Mouse (Mus musculus) lung, embryonic 14.5 days (tissue): ENCODE results near the gene Odr4. TPM values are rescaled to one million over a fixed set of nuclear protein-coding genes. Genes with fewer than 3 reads are reported as not detected.
A peak's percentile ranks its signal among the peaks of the same experiment; 100 is the strongest.

Experiments used
- ATAC-seq: fragments of 200-750 bp; cut with Nextera tagmentation; 2 replicates; pipeline ENCODE4 v1.8.0; 2017; ENCODE audit warnings: mild to moderate bottlenecking, moderate TSS enrichment, moderate library complexity; ENCODE audit not compliant: insufficient read depth
- DNase-seq: peaks from one replicate; pipeline ENCODE4 v3.0.0-alpha.2; 2015
- H3K27ac ChIP-seq: fragments of 300-500 bp; sonication (generic); 2 replicates; pipeline ENCODE4 v1.5.1; 2014; ENCODE audit warnings: low read depth, mild to moderate bottlenecking, moderate library complexity
- H3K27me3 ChIP-seq: fragments of 300-500 bp; sonication (generic); 2 replicates; pipeline ENCODE4 v1.6.1; 2014; ENCODE audit warnings: low read length, control low read depth; ENCODE audit not compliant: insufficient read depth
- H3K36me3 ChIP-seq: fragments of 300-500 bp; sonication (generic); 2 replicates; pipeline ENCODE4 v1.6.1; 2014; ENCODE audit warnings: control low read depth; ENCODE audit not compliant: insufficient read depth
- H3K4me1 ChIP-seq: fragments of 300-500 bp; sonication (generic); 2 replicates; pipeline ENCODE4 v1.6.1; 2014; ENCODE audit warnings: antibody characterized with exemption, control low read depth; ENCODE audit not compliant: insufficient read depth
- H3K4me2 ChIP-seq: fragments of 300-500 bp; sonication (generic); 2 replicates; pipeline ENCODE4 v1.6.1; 2014; ENCODE audit warnings: mild to moderate bottlenecking
- H3K4me3 ChIP-seq: fragments of 300-500 bp; sonication (generic); 2 replicates; pipeline ENCODE4 v1.5.1; 2014; ENCODE audit warnings: low read depth, low read length
- H3K9ac ChIP-seq: fragments of 300-500 bp; sonication (generic); 2 replicates; pipeline ENCODE4 v1.6.1; 2014
- H3K9me3 ChIP-seq: fragments of 300-500 bp; sonication (generic); 2 replicates; pipeline ENCODE4 v1.6.1; 2016; ENCODE audit warnings: low read depth, low read length, control low read depth
- CTCF ChIP-seq: IDR thresholded peaks from 2 replicates; pipeline ENCODE4 v1.5.1; 2016; ENCODE audit warnings: antibody characterized with exemption, low read depth
- WGBS: fragments of 180-500 bp; shearing (Covaris S2); extraction: QIAGEN DNeasy Blood & Tissue Kit; methylation state at CpG from one replicate; pipeline ENCODE4 v1.1.7; 2014; 5-methylcytosine and 5-hydroxymethylcytosine counted together
- polyA plus RNA-seq: library from polyadenylated mRNA; unstranded; fragments of >200 nt; fragmentation: Nextera tagmentation; extraction: Ambion mirVana; gene quantifications from 2 replicates; pipeline ENCODE4 v1.2.1, GENCODE M21; 2014

Odr4 gene
- polyA plus RNA-seq, 1 experiment from 2014 or later = 36.2 TPM

DNA sequence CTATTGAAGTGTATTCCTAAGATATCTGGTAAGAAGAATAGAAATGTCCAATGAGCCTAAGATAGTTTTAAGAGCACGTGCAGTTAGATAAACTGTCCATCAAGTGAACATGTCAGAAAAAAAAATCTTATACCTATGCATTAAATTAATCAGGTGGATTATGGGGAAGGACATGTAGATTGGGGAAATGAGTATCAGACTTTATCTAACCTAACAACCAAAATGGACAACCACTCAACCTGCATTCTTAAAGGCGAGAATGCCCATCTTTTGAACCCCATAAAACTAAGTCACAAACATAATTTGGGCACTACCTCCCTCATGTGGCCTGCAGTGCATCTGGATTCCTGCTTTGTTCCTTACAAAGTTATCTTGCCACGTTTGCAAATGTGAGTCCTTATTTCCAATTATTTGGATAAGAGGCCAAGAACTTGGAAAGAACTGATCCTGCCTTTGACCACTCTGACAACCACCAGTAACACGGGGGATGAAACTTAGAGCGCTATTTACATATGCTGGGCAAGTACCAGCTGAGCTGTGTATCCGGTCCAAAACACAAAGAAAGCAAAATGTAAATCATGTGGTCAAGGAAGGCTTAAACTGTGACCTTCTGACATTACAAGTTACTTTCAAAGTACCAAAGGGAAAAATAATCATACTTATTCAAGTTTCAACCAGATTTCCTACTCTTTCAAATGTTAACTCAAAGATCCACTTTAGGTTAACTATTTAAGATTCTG is 3.3 kb downstream of the Odr4 start:
- Histone ChIP-seq H3K9me3 (no peaks in the 10 kb centered on the region), H3K4me3 (no peak overlapping the region), H3K27me3 (no peaks in the 10 kb centered on the region), H3K36me3 (peaks cover 30% of the 10 kb centered on the region), H3K27ac (no peak overlapping the region), H3K4me1 (no peaks in the 10 kb centered on the region), H3K9ac (no peak overlapping the region), H3K4me2 (no peak overlapping the region)
- no peak for TF ChIP-seq CTCF
- ATAC-seq = no peak
- no peak for DNase-seq
- WGBS = 85% methylated on average over 6 of the region's 6 CpGs

DNA sequence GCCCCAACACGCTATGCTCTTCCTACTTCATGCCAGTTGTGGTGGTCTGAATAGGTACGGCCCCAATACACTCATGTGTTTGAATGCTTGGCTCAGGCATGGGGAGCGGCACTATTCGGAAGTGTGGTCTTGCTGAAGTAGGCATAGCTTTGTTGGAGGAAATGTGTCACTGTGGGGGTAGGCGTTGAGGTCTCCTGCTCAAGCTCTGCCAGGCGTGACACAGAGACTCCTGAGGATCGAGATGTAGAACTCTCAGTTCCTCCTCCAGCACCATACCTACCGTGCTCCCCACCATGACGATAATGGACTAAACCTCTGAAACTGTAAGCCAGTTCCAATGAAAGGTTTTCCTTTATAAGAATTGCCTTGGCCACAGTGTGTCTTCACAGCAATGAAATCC is 5.3 kb downstream of the Odr4 start:
- Histone ChIP-seq H3K27ac (no peak overlapping the region), H3K36me3 (peaks cover 42% of the 10 kb centered on the region), H3K4me1 (no peaks in the 10 kb centered on the region), H3K9me3 (no peaks in the 10 kb centered on the region), H3K9ac (no peak overlapping the region), H3K27me3 (no peaks in the 10 kb centered on the region), H3K4me3 (no peak overlapping the region), H3K4me2 (no peak overlapping the region)
- no peak for TF ChIP-seq CTCF
- 89% methylated on average over 9 of the region's 9 CpGs for WGBS
- no peak for DNase-seq
- no peak for ATAC-seq

DNA sequence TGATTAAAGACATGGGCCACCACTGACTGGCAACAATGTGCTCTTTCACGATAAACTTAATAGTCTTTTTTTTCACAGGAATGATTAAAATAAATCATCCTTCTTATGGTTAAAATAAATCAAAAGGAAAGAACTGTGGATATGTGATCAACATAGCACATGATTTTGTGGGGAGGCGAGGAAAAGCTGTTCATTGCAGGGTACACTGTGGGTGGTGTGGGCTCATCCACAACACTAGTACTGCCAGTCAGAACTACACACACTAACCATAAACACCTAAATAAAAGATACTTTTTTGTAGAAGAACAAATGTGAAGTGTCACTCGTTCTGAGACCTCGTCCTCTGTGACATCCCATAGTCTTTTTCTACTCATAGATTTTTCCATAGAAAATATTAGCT is 8.7 kb downstream of the Odr4 start:
- ATAC-seq (no peak), DNase-seq (no peak)
- Histone ChIP-seq H3K27ac (no peak overlapping the region), H3K27me3 (no peaks in the 10 kb centered on the region), H3K4me2 (no peak overlapping the region), H3K9ac (no peak overlapping the region), H3K4me3 (no peak overlapping the region), H3K9me3 (no peaks in the 10 kb centered on the region), H3K36me3 (peaks cover 50% of the 10 kb centered on the region), H3K4me1 (no peaks in the 10 kb centered on the region)
- WGBS = 93% methylated on average over 4 of the region's 4 CpGs
- no peak for TF ChIP-seq CTCF

DNA sequence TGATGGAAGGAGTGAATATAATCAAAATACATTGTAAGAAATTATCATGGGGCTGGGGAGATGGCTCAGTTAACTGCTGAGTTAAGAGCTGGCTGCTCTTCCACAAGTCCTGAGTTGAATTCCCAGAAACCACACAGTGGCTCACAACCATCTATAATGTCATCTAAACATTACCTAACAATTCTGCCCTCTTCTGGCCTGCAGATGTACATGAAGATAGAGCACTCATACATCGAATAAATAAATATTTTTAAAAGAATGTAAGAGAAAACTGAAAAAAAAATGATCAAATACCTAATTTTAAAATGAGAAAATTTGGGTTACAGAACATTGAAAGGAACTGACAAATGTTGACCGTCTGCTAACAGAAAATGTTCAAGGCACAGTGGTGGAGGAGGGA is 18.6 kb downstream of the Odr4 start:
- no peak for ATAC-seq
- Histone ChIP-seq H3K4me2 (no peak overlapping the region), H3K27me3 (no peaks in the 10 kb centered on the region), H3K36me3 (peaks cover 22% of the 10 kb centered on the region), H3K9me3 (no peaks in the 10 kb centered on the region), H3K27ac (no peak overlapping the region), H3K4me3 (no peak overlapping the region), H3K4me1 (no peaks in the 10 kb centered on the region), H3K9ac (no peak overlapping the region)
- 83% methylated on average over 2 of the region's 2 CpGs for WGBS
- DNase-seq = no peak
- TF ChIP-seq CTCF = no peak

DNA sequence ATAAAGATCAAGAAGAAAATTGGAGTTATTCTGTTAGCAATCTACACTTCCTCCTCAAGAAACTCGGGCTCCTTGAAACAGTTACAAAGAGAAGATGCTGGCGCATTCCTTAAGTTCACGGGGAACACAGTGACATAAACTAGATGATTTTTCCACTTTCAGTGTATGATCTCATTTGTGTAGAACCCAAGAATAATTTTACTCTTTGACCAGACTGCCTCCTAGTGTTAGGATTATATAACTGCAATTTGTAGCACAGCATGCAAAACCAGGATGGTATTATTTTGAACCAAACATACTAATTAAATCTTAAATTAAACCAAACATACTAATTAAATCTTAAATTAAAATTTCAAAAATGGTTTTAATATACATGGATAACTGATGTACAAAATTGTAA is 20.0 kb downstream of the Odr4 start:
- 77% methylated on average over 3 of the region's 3 CpGs for WGBS

DNA sequence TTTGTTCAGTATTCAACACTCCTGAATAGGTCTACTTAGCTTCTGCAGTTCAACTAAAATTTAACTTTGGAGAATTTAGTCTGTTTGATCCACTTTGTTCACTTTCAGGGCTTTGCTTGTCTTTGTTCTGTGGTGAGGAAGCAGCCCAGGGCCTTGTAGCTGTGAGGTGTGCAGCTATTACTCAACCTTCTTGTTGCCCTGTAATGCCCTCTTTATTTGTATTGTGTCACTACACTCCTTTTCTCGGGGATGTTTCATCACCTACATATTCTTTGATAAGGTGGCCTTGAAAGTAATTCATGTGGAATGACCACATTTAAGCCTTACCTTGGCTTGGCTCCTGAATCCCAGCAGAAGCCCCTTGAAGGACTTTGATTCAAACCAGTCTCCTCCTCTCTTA is 32.0 kb downstream of the Odr4 start:
- 77% methylated on average over 1 of the region's 1 CpGs for WGBS
- Histone ChIP-seq H3K27ac (no peak overlapping the region), H3K36me3 (peaks cover 25% of the 10 kb centered on the region; the same call in 1 of the 2 replicates), H3K4me1 (no peaks in the 10 kb centered on the region), H3K9ac (no peak overlapping the region), H3K9me3 (no peaks in the 10 kb centered on the region), H3K4me3 (no peak overlapping the region), H3K27me3 (no peaks in the 10 kb centered on the region), H3K4me2 (no peak overlapping the region)
- ATAC-seq (no peak), DNase-seq (no peak)
- no peak for TF ChIP-seq CTCF

More for the DNA sequence above, 20.0 kb downstream of the Odr4 start:
- no peak overlapping the region for H3K9ac ChIP-seq
- TF ChIP-seq CTCF = peak; percentile 51
- no peaks in the 10 kb centered on the region for H3K9me3 ChIP-seq
- H3K27me3 ChIP-seq = no peaks in the 10 kb centered on the region
- no peaks in the 10 kb centered on the region for H3K4me1 ChIP-seq
- H3K4me3 ChIP-seq = no peak overlapping the region
- ATAC-seq (no peak), DNase-seq (peak; percentile 47)
- no peak overlapping the region for H3K27ac ChIP-seq
- H3K36me3 ChIP-seq = peaks cover 22% of the 10 kb centered on the region
- H3K4me2 ChIP-seq = no peak overlapping the region

DNA sequence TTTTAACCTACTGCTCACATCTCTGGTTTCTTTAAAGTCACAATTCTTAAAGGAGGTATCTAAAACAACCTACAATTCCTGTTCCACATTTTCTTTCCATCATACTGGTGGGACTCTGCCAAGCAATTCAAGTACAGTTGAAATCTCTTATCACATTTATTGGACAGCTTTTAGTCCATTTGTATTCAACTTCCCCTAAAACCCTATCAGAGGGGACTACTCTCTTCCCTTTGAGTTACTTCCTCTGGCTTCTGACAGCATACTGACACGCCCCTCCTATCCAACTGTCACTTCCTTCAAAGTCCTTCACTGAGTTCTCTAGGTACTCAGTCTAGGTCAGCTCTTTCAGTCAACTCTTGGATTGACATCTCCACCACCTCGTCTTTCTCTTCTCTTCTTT is 57.8 kb downstream of the Odr4 start:
- H3K4me2 ChIP-seq = no peak overlapping the region
- H3K36me3 ChIP-seq = no peaks in the 10 kb centered on the region
- 63% methylated on average over 2 of the region's 2 CpGs for WGBS
- ATAC-seq = no peak
- no peaks in the 10 kb centered on the region for H3K9me3 ChIP-seq
- no peak for TF ChIP-seq CTCF
- no peak overlapping the region for H3K27ac ChIP-seq
- H3K27me3 ChIP-seq = no peaks in the 10 kb centered on the region
- no peak overlapping the region for H3K9ac ChIP-seq
- DNase-seq = no peak
- no peaks in the 10 kb centered on the region for H3K4me1 ChIP-seq
- H3K4me3 ChIP-seq = no peak overlapping the region
